Mouse (Mus musculus) stomach, embryonic 14.5 days (tissue): ENCODE results near the gene Wfikkn2. TPM values are rescaled to one million over a fixed set of nuclear protein-coding genes. Genes with fewer than 3 reads are reported as not detected.
A peak's percentile ranks its signal among the peaks of the same experiment; 100 is the strongest.

Experiments
- ATAC-seq: fragments of 200-750 bp; cut with Nextera tagmentation; 2 replicates; pipeline ENCODE4 v1.8.0; 2017; ENCODE audit warnings: low read depth, moderate TSS enrichment; ENCODE audit not compliant: insufficient number of reproducible peaks, insufficient read depth, low FRiP score
- H3K27ac ChIP-seq: fragments of 300-500 bp; sonication (generic); 2 replicates; pipeline ENCODE4 v1.5.1; 2014; ENCODE audit warnings: mild to moderate bottlenecking, low read length, moderate library complexity, mixed read lengths
- H3K27me3 ChIP-seq: fragments of 300-500 bp; sonication (generic); 2 replicates; pipeline ENCODE4 v1.6.1; 2014; ENCODE audit warnings: low read length, control low read depth, mixed read lengths; ENCODE audit not compliant: control insufficient read depth, insufficient read depth
- H3K36me3 ChIP-seq: fragments of 300-500 bp; sonication (generic); 2 replicates; pipeline ENCODE4 v1.6.1; 2014; ENCODE audit warnings: mild to moderate bottlenecking, control low read depth, low read length, moderate library complexity, mixed read lengths; ENCODE audit not compliant: control insufficient read depth, insufficient read depth
- H3K4me1 ChIP-seq: fragments of 300-500 bp; sonication (generic); 2 replicates; pipeline ENCODE4 v1.6.1; 2014; ENCODE audit warnings: low read length, control low read depth, mixed read lengths; ENCODE audit not compliant: control insufficient read depth, insufficient read depth
- H3K4me2 ChIP-seq: fragments of 300-500 bp; sonication (generic); replicated peaks from 2 replicates; pipeline ENCODE4 v1.6.1; 2014; ENCODE audit warnings: low read depth, low read length, control low read depth
- H3K4me3 ChIP-seq: fragments of 300-500 bp; sonication (generic); 2 replicates; pipeline ENCODE4 v1.5.1; 2014; ENCODE audit warnings: low read depth, low read length, control low read depth
- H3K9ac ChIP-seq: fragments of 300-500 bp; sonication (generic); replicated peaks from 2 replicates; pipeline ENCODE4 v1.6.1; 2014; ENCODE audit warnings: low read depth, mild to moderate bottlenecking, control low read depth, low read length, moderate library complexity, mixed read lengths
- H3K9me3 ChIP-seq: fragments of 300-500 bp; sonication (generic); 2 replicates; pipeline ENCODE4 v1.6.1; 2016; ENCODE audit warnings: low read depth, low read length, control low read depth; ENCODE audit not compliant: control insufficient read depth
- WGBS: fragments of 180-500 bp; shearing (Covaris S2); extraction: QIAGEN DNeasy Blood & Tissue Kit; methylation state at CpG from one replicate; pipeline ENCODE4 v1.1.7; 2014; 5-methylcytosine and 5-hydroxymethylcytosine counted together
- polyA plus RNA-seq: library from polyadenylated mRNA; unstranded; fragments of >200 nt; fragmentation: Nextera tagmentation; extraction: Ambion mirVana; gene quantifications from 2 replicates; pipeline ENCODE4 v1.2.1, GENCODE M21; 2014

Gene Wfikkn2
- polyA plus RNA-seq, 1 experiment from 2014 or later: 1.3 TPM

- Histone ChIP-seq H3K4me2 (no peak overlapping the region), H3K4me3 (no peak overlapping the region), H3K4me1 (no peaks in the 10 kb centered on the region), H3K27me3 (no peaks in the 10 kb centered on the region), H3K36me3 (no peaks in the 10 kb centered on the region), H3K27ac (no peak overlapping the region), H3K9ac (no peak overlapping the region), H3K9me3 (no peaks in the 10 kb centered on the region)
- WGBS: 61% methylated on average over 5 of the region's 5 CpGs
- ATAC-seq: no peak
Measured at GRCm38 (mm10) chr11:94202106-94202505, 43.7 kb downstream of the Wfikkn2 start.

GRCm38 (mm10) chr11:94200422-94200821 lies 45.4 kb downstream of the Wfikkn2 start:
- Histone ChIP-seq H3K4me2 (no peak overlapping the region), H3K4me3 (no peak overlapping the region), H3K27me3 (no peaks in the 10 kb centered on the region), H3K36me3 (no peaks in the 10 kb centered on the region), H3K9me3 (no peaks in the 10 kb centered on the region), H3K27ac (no peak overlapping the region), H3K4me1 (0 out of 2 replicates have a peak, but pooled peaks cover 2% of the 10 kb centered on the region), H3K9ac (no peak overlapping the region)
- 70% methylated on average over 4 of the region's 4 CpGs for WGBS
- ATAC-seq: no peak

- no peaks in the 10 kb centered on the region for H3K36me3 ChIP-seq
- no peaks in the 10 kb centered on the region for H3K9me3 ChIP-seq
- H3K27me3 ChIP-seq: no peaks in the 10 kb centered on the region
- no peak overlapping the region for H3K4me3 ChIP-seq
- no peak overlapping the region for H3K27ac ChIP-seq
- no peak overlapping the region for H3K4me2 ChIP-seq
- 71% methylated on average over 2 of the region's 2 CpGs for WGBS
- no peak for ATAC-seq
- no peak overlapping the region for H3K9ac ChIP-seq
- H3K4me1 ChIP-seq: 0 out of 2 replicates have a peak, but pooled peaks cover 2% of the 10 kb centered on the region
Measured at GRCm38 (mm10) chr11:94199771-94200170, 46.0 kb downstream of the Wfikkn2 start.

GRCm38 (mm10) chr11:94198405-94199146 lies 47.2 kb downstream of the Wfikkn2 start:
- H3K27me3 ChIP-seq: no peaks in the 10 kb centered on the region
- 0 out of 2 replicates have a peak, but pooled peaks cover 2% of the 10 kb centered on the region for H3K4me1 ChIP-seq
- no peak overlapping the region for H3K4me3 ChIP-seq
- H3K9ac ChIP-seq: no peak overlapping the region
- no peaks in the 10 kb centered on the region for H3K9me3 ChIP-seq
- H3K27ac ChIP-seq: no peak overlapping the region
- ATAC-seq: no peak
- no peak overlapping the region for H3K4me2 ChIP-seq
- 86% methylated on average over 7 of the region's 7 CpGs for WGBS
- no peaks in the 10 kb centered on the region for H3K36me3 ChIP-seq

- WGBS: 81% methylated on average over 3 of the region's 3 CpGs
- Histone ChIP-seq H3K9ac (no peak overlapping the region), H3K4me1 (0 out of 2 replicates have a peak, but pooled peaks cover 2% of the 10 kb centered on the region), H3K9me3 (no peaks in the 10 kb centered on the region), H3K4me3 (no peak overlapping the region), H3K27ac (no peak overlapping the region), H3K36me3 (no peaks in the 10 kb centered on the region), H3K27me3 (no peaks in the 10 kb centered on the region), H3K4me2 (no peak overlapping the region)
- no peak for ATAC-seq
Measured at GRCm38 (mm10) chr11:94196311-94196710, 49.5 kb downstream of the Wfikkn2 start.

GRCm38 (mm10) chr11:94193109-94193508 lies 52.7 kb downstream of the Wfikkn2 start:
- H3K36me3 ChIP-seq: no peaks in the 10 kb centered on the region
- no peak for ATAC-seq
- no peaks in the 10 kb centered on the region for H3K27me3 ChIP-seq
- H3K4me2 ChIP-seq: no peak overlapping the region
- H3K9me3 ChIP-seq: no peaks in the 10 kb centered on the region
- H3K4me3 ChIP-seq: no peak overlapping the region
- 0 out of 2 replicates have a peak, but pooled peaks cover 6% of the 10 kb centered on the region for H3K4me1 ChIP-seq
- no peak overlapping the region for H3K9ac ChIP-seq
- H3K27ac ChIP-seq: no peak overlapping the region
- 80% methylated on average over 2 of the region's 2 CpGs for WGBS

GRCm38 (mm10) chr11:94190665-94191064 lies 55.1 kb downstream of the Wfikkn2 start:
- no peak overlapping the region for H3K9ac ChIP-seq
- H3K27ac ChIP-seq: no peak overlapping the region
- no peaks in the 10 kb centered on the region for H3K27me3 ChIP-seq
- WGBS: 83% methylated on average over 5 of the region's 5 CpGs
- H3K4me1 ChIP-seq: 0 out of 2 replicates have a peak, but pooled peaks cover 4% of the 10 kb centered on the region
- no peak overlapping the region for H3K4me3 ChIP-seq
- ATAC-seq: no peak
- no peaks in the 10 kb centered on the region for H3K36me3 ChIP-seq
- no peak overlapping the region for H3K4me2 ChIP-seq
- H3K9me3 ChIP-seq: no peaks in the 10 kb centered on the region

- Histone ChIP-seq H3K27ac (no peak overlapping the region), H3K9me3 (no peaks in the 10 kb centered on the region), H3K27me3 (no peaks in the 10 kb centered on the region), H3K4me1 (0 out of 2 replicates have a peak, but pooled peaks cover 4% of the 10 kb centered on the region), H3K9ac (no peak overlapping the region), H3K4me3 (no peak overlapping the region), H3K36me3 (no peaks in the 10 kb centered on the region), H3K4me2 (no peak overlapping the region)
- 36% methylated on average over 10 of the region's 10 CpGs for WGBS
- ATAC-seq: peak; percentile 37; the same call in 1 of the 2 replicates
Measured at GRCm38 (mm10) chr11:94189579-94189978, 56.2 kb downstream of the Wfikkn2 start.
